19 mouse cellular contexts compared by ENCODE assay signal in the genomic region with DNA sequence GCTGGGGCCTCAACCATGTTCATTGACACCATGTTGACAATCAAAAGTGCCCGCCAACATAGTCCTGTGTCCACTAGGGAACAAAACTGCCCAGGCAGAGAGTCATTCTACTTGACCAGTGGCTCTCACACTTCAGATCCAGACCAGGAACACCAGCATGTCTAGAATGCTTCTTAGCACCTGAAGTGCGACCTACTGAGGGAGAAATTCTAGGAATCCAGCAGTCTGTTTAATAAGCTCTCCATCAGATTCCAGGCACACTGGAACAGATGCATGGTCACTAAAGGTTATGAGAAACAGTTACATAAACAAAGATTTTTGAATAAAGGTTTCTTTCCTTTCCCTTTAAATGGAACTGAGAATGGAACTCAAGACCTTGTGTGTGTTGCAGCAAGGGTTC.
DNase-seq lines count a peak whose midpoint lies in the region; ATAC-seq and TF ChIP-seq lines count a peak whose summit lies in the region.
"Had no signal": no experiment of that assay in that cellular context is flagged by ENCODE, and none has a peak within 500 bp of the region (broad histone marks: within the 10 kb centered on the region; RNA-seq: fewer than 3 reads in every experiment).

No protein-coding gene starts in this region.

- no peak overlapping the region for H3K27ac ChIP-seq in heart, embryonic 10.5 days
- H3K27ac ChIP-seq in lung, postnatal 0 days (ENCODE audit: low read length): no peak overlapping the region
- H3K27ac ChIP-seq: embryonic facial prominence, embryonic 10.5 days; embryonic facial prominence, embryonic 12.5 days; forebrain, embryonic 13.5 days; forebrain, embryonic 15.5 days had no signal

- no peaks in the 10 kb centered on the region for H3K4me1 ChIP-seq in heart, embryonic 10.5 days
- H3K4me1 ChIP-seq in lung, postnatal 0 days (ENCODE audit: insufficient read depth, low read depth, low read length): no peaks in the 10 kb centered on the region
- H3K4me1 ChIP-seq: embryonic facial prominence, embryonic 12.5 days; forebrain, embryonic 13.5 days; forebrain, embryonic 15.5 days had no signal

- peak; percentile 72 for ATAC-seq in lung, postnatal 0 days
- ATAC-seq: forebrain, embryonic 13.5 days; forebrain, embryonic 15.5 days had no signal

- H3K9me3 ChIP-seq in heart, embryonic 10.5 days: no peaks in the 10 kb centered on the region
- H3K9me3 ChIP-seq in lung, postnatal 0 days (ENCODE audit: low read length): no peaks in the 10 kb centered on the region
- H3K9me3 ChIP-seq: embryonic facial prominence, embryonic 10.5 days; embryonic facial prominence, embryonic 12.5 days; forebrain, embryonic 13.5 days; forebrain, embryonic 15.5 days had no signal

- no peak overlapping the region for H3K9ac ChIP-seq in lung, postnatal 0 days (replicated peaks; ENCODE audit: low read depth)
- H3K9ac ChIP-seq: embryonic facial prominence, embryonic 12.5 days; forebrain, embryonic 13.5 days; forebrain, embryonic 15.5 days had no signal

- TF ChIP-seq CTCF in lung, postnatal 0 days (IDR thresholded peaks at IDR 0.05): no peak

- H3K4me3 ChIP-seq in heart, embryonic 10.5 days: no peak overlapping the region
- H3K4me3 ChIP-seq in lung, postnatal 0 days (ENCODE audit: low read depth, low read length): no peak overlapping the region
- H3K4me3 ChIP-seq: embryonic facial prominence, embryonic 10.5 days; embryonic facial prominence, embryonic 12.5 days; forebrain, embryonic 13.5 days; forebrain, embryonic 15.5 days had no signal

- H3K27me3 ChIP-seq in heart, embryonic 10.5 days (ENCODE audit: insufficient read depth, poor library complexity, severe bottlenecking): no peaks in the 10 kb centered on the region
- H3K27me3 ChIP-seq in lung, postnatal 0 days (replicated peaks; ENCODE audit: insufficient read depth, low read length): no peaks in the 10 kb centered on the region
- H3K27me3 ChIP-seq: embryonic facial prominence, embryonic 12.5 days; forebrain, embryonic 13.5 days; forebrain, embryonic 15.5 days had no signal

- WGBS in heart, embryonic 10.5 days: 78% methylated on average over 2 of the region's 2 CpGs
- WGBS in lung, postnatal 0 days: 57% methylated on average over 2 of the region's 2 CpGs

- peak; percentile 38 for DNase-seq in heart, embryonic 10.5 days (ENCODE audit: low spot score)
- DNase-seq in heart, postnatal 4 days: no peak
- peak; percentile 19 for DNase-seq in lung, postnatal 0 days (ENCODE audit: low spot score)
- DNase-seq in lung, postnatal 4 days: no peak
- peak; percentile 39 for DNase-seq in lung, postnatal 25 days (ENCODE audit: low spot score)
- peak; percentile 37 for DNase-seq in lung, postnatal 36 days
- DNase-seq in frontal cortex, adult 2 months (ENCODE audit: extremely low spot score in 1 of 2, low spot score in 1 of 2): no peak
- DNase-seq: adrenal gland, adult 2 months; adrenal gland, postnatal 10 days; adrenal gland, postnatal 25 days; cerebellum, adult 11 months; cerebellum, adult 18-20 months; cerebellum, adult 9-10 months; cerebellum, postnatal 10 days; cerebellum, postnatal 25 days had no signal

- peak; percentile 85 for TF ChIP-seq EP300 in lung, postnatal 0 days (IDR thresholded peaks at IDR 0.05)

- no peak overlapping the region for H3K4me2 ChIP-seq in lung, postnatal 0 days (replicated peaks; ENCODE audit: low read depth, low read length)
- H3K4me2 ChIP-seq: embryonic facial prominence, embryonic 12.5 days; forebrain, embryonic 13.5 days; forebrain, embryonic 15.5 days had no signal

- no peaks in the 10 kb centered on the region for H3K36me3 ChIP-seq in heart, embryonic 10.5 days
- no peaks in the 10 kb centered on the region for H3K36me3 ChIP-seq in lung, postnatal 0 days (ENCODE audit: insufficient read depth, low read length)
- H3K36me3 ChIP-seq: embryonic facial prominence, embryonic 10.5 days; embryonic facial prominence, embryonic 12.5 days; forebrain, embryonic 15.5 days had no signal

Comparison
In these comparisons a context has a peak if more than half of its experiments do, and no peak if none do; other contexts are left out.
1. DNase-seq: peak in heart, embryonic 10.5 days (single experiment), lung, postnatal 0 days (single experiment), lung, postnatal 25 days (single experiment) and lung, postnatal 36 days (single experiment); none in heart, postnatal 4 days (single experiment), lung, postnatal 4 days (0 of 2) and frontal cortex, adult 2 months (0 of 2).